Mouse (Mus musculus): ENCODE measurements at regions not wholly inside any gene's neighbourhood (a gene's known extent, or its start where the extent isn't known, plus 50 kb on each side); places are given as distances from the start of the nearest gene placed in this dataset.
A peak's percentile ranks its signal among the peaks of the same experiment; 100 is the strongest.

GRCm38 (mm10) chr9:67708246-67708960, 50.8 kb upstream of the C2cd4b start:
- no peak overlapping the region for H3K4me3 ChIP-seq (ENCODE audit: low read depth, low read length)
- no peak overlapping the region for H3K9ac ChIP-seq (ENCODE audit: low read length)
- H3K9me3 ChIP-seq (ENCODE audit: control insufficient read depth, low read length), result no peaks in the 10 kb centered on the region
- no peaks in the 10 kb centered on the region for H3K4me1 ChIP-seq (replicated peaks; ENCODE audit: control insufficient read depth, insufficient read depth)
- no peak overlapping the region for H3K4me2 ChIP-seq (replicated peaks; ENCODE audit: low read depth)
- WGBS, result 31% methylated on average over 5 of the region's 5 CpGs
- peak overlapping the region; percentile 20; the same call in 1 of the 2 replicates for H3K27ac ChIP-seq (replicated peaks)
- H3K27me3 ChIP-seq (ENCODE audit: control insufficient read depth, insufficient read depth, low read length), result no peaks in the 10 kb centered on the region
- H3K36me3 ChIP-seq (ENCODE audit: control insufficient read depth, insufficient read depth, low read length), result no peaks in the 10 kb centered on the region
- no peak for TF ChIP-seq EP300 (optimal IDR thresholded peaks at IDR 0.05)
- TF ChIP-seq CTCF (IDR thresholded peaks at IDR 0.05; ENCODE audit: low read depth), result peak; percentile 30; the same call in 1 of the 2 replicates
- no peak for DNase-seq (ENCODE audit: low spot score)
- ATAC-seq (ENCODE audit: low FRiP score, low TSS enrichment), result 0 out of 2 replicates have a peak, but pooled peaks have one; percentile 14

Data from stomach, postnatal 0 days (tissue).